Mouse (Mus musculus) frontal cortex, postnatal 10 days (tissue): ENCODE measurements around the gene Hira.
A peak's percentile ranks its signal among the peaks of the same experiment; 100 is the strongest.
"Not testable (repeated sequence)": the region's sequence is repeated elsewhere in the genome, so short reads cannot be mapped to it uniquely, and the experiment has no call there.

ENCODE experiments used
- DNase-seq, 2 experiments: peaks; one replicate each; pipeline ENCODE4 v3.0.0; 2022; ENCODE audit warnings: low spot score in 2 of 2, mixed read lengths in 1 of 2

The Hira gene

GRCm38 (mm10) chr16:18876442-18877308 lies at the start of gene Hira, which contains the start of gene Mrpl40:
TSS of gene Hira (plus strand) at chr16:18877037.
TSS of gene Mrpl40 (minus strand) at chr16:18876862.
- DNase-seq: peak; percentile 90 to 93

- no peak for DNase-seq
Observed at GRCm38 (mm10) chr16:18828630-18829029, 48.2 kb upstream of the Hira start.

GRCm38 (mm10) chr16:18829102-18829501 lies 47.7 kb upstream of the Hira start:
- DNase-seq: no peak

- DNase-seq: no peak
Observed at GRCm38 (mm10) chr16:18833486-18833885, 43.4 kb upstream of the Hira start.

GRCm38 (mm10) chr16:18836073-18836467 lies 40.8 kb upstream of the Hira start:
- DNase-seq: no peak

- DNase-seq: peak; percentile 86 to 88
Observed at GRCm38 (mm10) chr16:18836468-18837208, 40.2 kb upstream of the Hira start, which contains the start of the genes 2510002D24Rik and Gm28539. TSS of gene 2510002D24Rik (plus strand) at chr16:18836578. TSS of gene Gm28539 (plus strand) at chr16:18836584.

- DNase-seq: no peak
Observed at GRCm38 (mm10) chr16:18838346-18838745, 38.5 kb upstream of the Hira start.

- DNase-seq: no peak
Observed at GRCm38 (mm10) chr16:18846301-18846820, 30.5 kb upstream of the Hira start.

- DNase-seq: not testable (repeated sequence)
Observed at GRCm38 (mm10) chr16:18849521-18850190, 27.2 kb upstream of the Hira start.

GRCm38 (mm10) chr16:18858551-18858950 lies 18.3 kb upstream of the Hira start:
- no peak for DNase-seq

GRCm38 (mm10) chr16:18860186-18860585 lies 16.7 kb upstream of the Hira start:
- DNase-seq: no peak

- DNase-seq: not testable (repeated sequence)
Observed at GRCm38 (mm10) chr16:18870495-18870894, 6.3 kb upstream of the Hira start.

GRCm38 (mm10) chr16:18876091-18876441 lies 771 bp upstream of the Hira start:
- DNase-seq: no peak

GRCm38 (mm10) chr16:18877386-18878090 lies 701 bp downstream of the Hira start:
- DNase-seq: peak; percentile 57 to 66

- DNase-seq: peak in 1 of 2 experiments; percentile 24
Observed at GRCm38 (mm10) chr16:18878091-18878720, 1.4 kb downstream of the Hira start.

- DNase-seq: no peak
Observed at GRCm38 (mm10) chr16:18884044-18884443, 7.2 kb downstream of the Hira start.

- DNase-seq: no peak
Observed at GRCm38 (mm10) chr16:18893840-18894372, 17.1 kb downstream of the Hira start.

- no peak for DNase-seq
Observed at GRCm38 (mm10) chr16:18895249-18895648, 18.4 kb downstream of the Hira start.

GRCm38 (mm10) chr16:18896429-18896828 lies 19.6 kb downstream of the Hira start:
- DNase-seq: no peak

- no peak for DNase-seq
Observed at GRCm38 (mm10) chr16:18905648-18906047, 28.8 kb downstream of the Hira start.
